Mouse (Mus musculus) lung, postnatal 0 days (tissue): ENCODE data around the gene Astn1.

Experiments used
- CTCF ChIP-seq: IDR thresholded peaks from 2 replicates; pipeline ENCODE4 v1.5.1; 2016; ENCODE audit warnings: antibody characterized with exemption, mild to moderate bottlenecking
- EP300 ChIP-seq: IDR thresholded peaks from 2 replicates; pipeline ENCODE4 v1.6.1; 2016; ENCODE audit warnings: antibody characterized with exemption, mild to moderate bottlenecking, control low read depth

- no peak for TF ChIP-seq CTCF
- TF ChIP-seq EP300, result no peak
These were observed 121.7 kb downstream of the Astn1 start for GRCm38 (mm10) chr1:158483733-158484132.
